Mouse (Mus musculus): ENCODE measurements around the gene Themis3. TPM values are rescaled to one million over a fixed set of nuclear protein-coding genes. Genes with fewer than 3 reads are reported as not detected.

Themis3 gene
- total RNA-seq (2023), result 0.66 and 1.0 TPM in 2 replicates

DNA sequence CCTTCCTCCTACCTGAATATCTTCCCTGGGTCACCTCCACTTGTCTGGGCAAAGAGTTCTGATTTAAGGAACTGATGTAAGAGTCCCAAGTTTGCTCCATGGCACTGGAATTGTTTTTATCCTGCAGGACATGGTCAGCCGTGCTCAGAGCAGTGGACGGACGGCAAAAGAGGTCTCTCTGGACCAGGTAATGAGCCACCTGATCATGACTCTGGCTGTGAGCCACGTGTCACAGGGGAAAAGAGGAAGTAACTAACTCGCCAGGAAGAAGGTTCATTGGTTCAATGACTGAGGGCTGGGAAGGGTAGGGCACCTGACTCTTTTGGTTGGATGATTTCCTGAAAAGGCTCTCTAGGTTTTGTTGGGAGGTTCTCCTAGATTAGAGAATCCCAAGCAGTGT lies at the start of gene Themis3:
Gene Themis3, minus strand, starts transcription at position 187 of the 400 bp plus-strand sequence.

DNA sequence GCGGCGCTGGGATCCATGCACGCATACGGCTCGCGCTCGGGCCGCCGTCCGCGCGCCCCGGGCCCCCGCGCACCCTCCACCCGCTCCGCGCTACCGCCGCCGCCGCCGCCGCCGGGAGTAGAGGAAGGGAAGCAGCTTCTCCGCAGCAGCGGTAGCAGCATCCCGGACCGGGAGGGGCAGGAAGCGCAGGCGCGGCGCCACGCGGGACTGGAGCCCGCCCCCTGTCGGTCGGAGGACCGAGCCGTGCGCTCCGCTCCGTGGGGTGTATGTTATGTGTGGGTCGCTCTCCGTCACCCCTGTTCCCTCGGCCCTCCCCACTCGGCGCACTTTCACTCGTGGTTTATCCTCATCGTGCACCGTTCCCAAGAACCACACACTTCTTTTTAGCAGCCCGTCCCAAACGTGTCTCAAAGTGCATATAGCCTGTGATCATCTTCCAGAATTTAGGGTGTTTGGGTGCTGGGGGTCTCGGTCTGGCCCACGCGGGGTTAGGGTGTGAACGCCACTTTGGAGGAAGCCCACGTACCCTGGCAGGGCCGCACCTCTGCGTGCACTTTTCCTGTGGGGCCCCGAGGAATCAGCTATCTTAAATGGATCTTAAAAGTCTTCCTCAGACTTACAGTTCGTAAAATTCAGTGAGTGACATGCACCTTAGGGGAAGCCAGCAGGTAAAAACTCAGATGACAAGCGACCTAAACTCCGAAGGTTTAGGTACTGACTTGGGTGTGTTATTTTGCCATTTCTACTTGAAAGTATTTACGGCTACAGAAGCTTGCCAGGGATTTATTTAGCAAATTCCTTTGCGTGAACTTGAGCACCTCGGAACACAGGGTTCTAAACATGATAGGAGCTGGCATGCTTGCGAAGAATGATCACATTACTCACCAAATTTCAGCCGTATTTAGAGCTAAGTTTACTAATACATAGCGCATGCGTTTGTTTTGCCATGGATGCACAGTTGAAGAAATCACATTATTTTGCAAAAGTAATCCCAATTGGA lies 74.6 kb downstream of the Themis3 start, which contains the start of gene Rab12:
Gene Rab12, minus strand, starts transcription at position 176 of the 1,000 bp plus-strand sequence.

Other genes starting within 250 kb of the Themis3 start
- gene Mtcl1, start 144.9 kb downstream of the Themis3 start, total RNA-seq (2023), result not detected in 2 replicates
- 23.2 and 23.6 TPM in 2 replicates for gene Rab12, start 74.9 kb downstream of the Themis3 start, total RNA-seq (2023)

Data from neutrophil, adult 65 days (primary cell).